Mouse (Mus musculus): ENCODE results near the gene Ppfibp1. TPM values are rescaled to one million over a fixed set of nuclear protein-coding genes. Genes with fewer than 3 reads are reported as not detected.
A peak's percentile ranks its signal among the peaks of the same experiment; 100 is the strongest.

Gene Ppfibp1
- polyA plus RNA-seq (2012; rRNA removed) = 26.5 and 30.6 TPM in 2 replicates

- peak within 1 kb of the TSS; percentile 89 for H3K4me3 ChIP-seq (ENCODE audit: insufficient read depth, low read length)
- H3K4me1 ChIP-seq (ENCODE audit: control insufficient read depth, insufficient read depth, low read length) = no peaks in the 10 kb centered on the region; the same call in none of the 2 replicates
- peak; percentile 52; the same call in 1 of the 2 replicates for TF ChIP-seq POLR2A (IDR thresholded peaks at IDR 0.05; ENCODE audit: extremely low read depth, insufficient read depth, low read length)
- TF ChIP-seq CTCF (IDR thresholded peaks at IDR 0.05; ENCODE audit: extremely low read depth, insufficient read depth, low read length) = no peak
- H3K27ac ChIP-seq (ENCODE audit: insufficient read depth, low read length) = peak within 1 kb of the TSS; percentile 87
Observed at GRCm38 (mm10) chr6:146887958-146888659, at the start of gene Ppfibp1. TSS of gene Ppfibp1 (plus strand) at chr6:146888487.

DNA sequence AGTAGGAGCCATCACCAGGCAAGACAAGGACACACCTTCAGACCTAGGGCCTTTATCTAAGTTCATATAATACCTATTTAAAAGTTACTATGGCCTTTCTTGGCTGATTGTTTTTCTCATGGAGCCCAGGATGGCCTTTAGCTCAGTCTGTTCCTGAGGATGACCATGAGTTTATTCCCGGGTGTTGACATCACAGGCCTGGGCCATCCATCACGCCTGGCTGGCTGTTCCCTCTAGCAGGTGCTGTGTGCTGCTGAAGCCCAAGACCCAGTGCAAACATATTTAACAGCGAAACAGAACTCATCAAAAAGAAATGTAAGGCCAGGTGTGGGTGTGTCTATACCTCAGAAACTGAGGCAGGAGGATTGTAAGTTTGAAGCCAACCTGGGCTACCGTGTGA lies 49.4 kb upstream of the Ppfibp1 start:
- TF ChIP-seq POLR2A (IDR thresholded peaks at IDR 0.05; ENCODE audit: extremely low read depth, insufficient read depth, low read length) (no peak), CTCF (IDR thresholded peaks at IDR 0.05; ENCODE audit: extremely low read depth, insufficient read depth, low read length) (no peak)
- Histone ChIP-seq H3K4me3 (ENCODE audit: insufficient read depth, low read length) (no peak overlapping the region), H3K27ac (ENCODE audit: insufficient read depth, low read length) (no peak overlapping the region), H3K4me1 (ENCODE audit: control insufficient read depth, insufficient read depth, low read length) (peaks cover 3% of the 10 kb centered on the region; the same call in 1 of the 2 replicates)

GRCm38 (mm10) chr6:146844867-146845266 lies 43.4 kb upstream of the Ppfibp1 start:
- Histone ChIP-seq H3K27ac (ENCODE audit: insufficient read depth, low read length) (no peak overlapping the region), H3K4me3 (ENCODE audit: insufficient read depth, low read length) (no peak overlapping the region), H3K4me1 (ENCODE audit: control insufficient read depth, insufficient read depth, low read length) (no peaks in the 10 kb centered on the region)
- TF ChIP-seq CTCF (IDR thresholded peaks at IDR 0.05; ENCODE audit: extremely low read depth, insufficient read depth, low read length) = no peak
- no peak for TF ChIP-seq POLR2A (IDR thresholded peaks at IDR 0.05; ENCODE audit: extremely low read depth, insufficient read depth, low read length)

DNA sequence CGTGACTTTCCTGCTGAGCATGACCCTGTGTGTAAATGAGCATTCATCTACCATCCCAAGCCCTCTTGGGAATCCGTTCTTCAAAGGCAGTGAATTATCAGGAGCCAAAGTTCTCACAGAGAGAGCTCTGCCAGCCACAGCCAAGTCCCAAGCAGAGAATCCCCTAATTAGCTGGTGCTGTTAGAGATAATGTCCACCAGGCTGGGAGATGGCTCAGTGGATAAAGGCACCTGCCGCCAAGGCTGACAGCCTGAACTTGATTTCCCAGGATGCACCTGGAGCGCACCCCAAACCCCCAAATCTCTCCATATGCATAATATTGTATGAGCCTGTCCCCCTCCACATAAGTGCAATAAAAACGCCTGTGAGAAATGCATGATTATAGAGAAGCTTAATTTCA lies 42.9 kb upstream of the Ppfibp1 start:
- TF ChIP-seq POLR2A (IDR thresholded peaks at IDR 0.05; ENCODE audit: extremely low read depth, insufficient read depth, low read length) (no peak), CTCF (IDR thresholded peaks at IDR 0.05; ENCODE audit: extremely low read depth, insufficient read depth, low read length) (no peak)
- no peak overlapping the region for H3K27ac ChIP-seq (ENCODE audit: insufficient read depth, low read length)
- H3K4me3 ChIP-seq (ENCODE audit: insufficient read depth, low read length) = no peak overlapping the region
- no peaks in the 10 kb centered on the region for H3K4me1 ChIP-seq (ENCODE audit: control insufficient read depth, insufficient read depth, low read length)

- H3K4me3 ChIP-seq (ENCODE audit: insufficient read depth, low read length) = no peak overlapping the region
- H3K4me1 ChIP-seq (ENCODE audit: control insufficient read depth, insufficient read depth, low read length) = no peaks in the 10 kb centered on the region
- H3K27ac ChIP-seq (ENCODE audit: insufficient read depth, low read length) = no peak overlapping the region
- TF ChIP-seq POLR2A (IDR thresholded peaks at IDR 0.05; ENCODE audit: extremely low read depth, insufficient read depth, low read length) = no peak
Observed at GRCm38 (mm10) chr6:146845961-146846750, 42.1 kb upstream of the Ppfibp1 start.

DNA sequence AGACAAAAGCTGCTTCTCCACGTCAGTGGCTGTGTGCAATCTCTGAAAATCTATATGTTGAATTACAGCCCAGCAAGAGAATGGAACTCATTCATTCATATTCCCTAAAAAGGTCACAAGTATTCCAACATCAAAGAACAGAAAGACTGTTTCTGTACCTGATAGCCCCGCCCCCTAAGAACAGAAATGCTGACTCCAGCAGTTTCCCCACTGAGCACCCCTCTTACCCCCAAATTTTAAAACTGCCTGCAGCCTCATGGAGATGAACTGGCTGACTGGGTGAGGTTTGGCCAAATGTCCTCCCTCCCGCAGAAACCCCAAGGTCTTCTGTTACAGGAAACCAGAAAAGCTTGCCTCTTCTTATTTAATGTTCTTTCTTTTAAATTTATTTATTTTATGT lies 40.9 kb upstream of the Ppfibp1 start:
- TF ChIP-seq CTCF (IDR thresholded peaks at IDR 0.05; ENCODE audit: extremely low read depth, insufficient read depth, low read length) = no peak
- no peak for TF ChIP-seq POLR2A (IDR thresholded peaks at IDR 0.05; ENCODE audit: extremely low read depth, insufficient read depth, low read length)
- no peak overlapping the region for H3K4me3 ChIP-seq (ENCODE audit: insufficient read depth, low read length)
- H3K27ac ChIP-seq (ENCODE audit: insufficient read depth, low read length) = no peak overlapping the region
- no peaks in the 10 kb centered on the region for H3K4me1 ChIP-seq (ENCODE audit: control insufficient read depth, insufficient read depth, low read length)

- no peaks in the 10 kb centered on the region for H3K4me1 ChIP-seq (ENCODE audit: control insufficient read depth, insufficient read depth, low read length)
- no peak overlapping the region for H3K27ac ChIP-seq (ENCODE audit: insufficient read depth, low read length)
- TF ChIP-seq CTCF (IDR thresholded peaks at IDR 0.05; ENCODE audit: extremely low read depth, insufficient read depth, low read length) (no peak), POLR2A (IDR thresholded peaks at IDR 0.05; ENCODE audit: extremely low read depth, insufficient read depth, low read length) (no peak)
- no peak overlapping the region for H3K4me3 ChIP-seq (ENCODE audit: insufficient read depth, low read length)
Observed at GRCm38 (mm10) chr6:146848281-146848680, 40.0 kb upstream of the Ppfibp1 start.

DNA sequence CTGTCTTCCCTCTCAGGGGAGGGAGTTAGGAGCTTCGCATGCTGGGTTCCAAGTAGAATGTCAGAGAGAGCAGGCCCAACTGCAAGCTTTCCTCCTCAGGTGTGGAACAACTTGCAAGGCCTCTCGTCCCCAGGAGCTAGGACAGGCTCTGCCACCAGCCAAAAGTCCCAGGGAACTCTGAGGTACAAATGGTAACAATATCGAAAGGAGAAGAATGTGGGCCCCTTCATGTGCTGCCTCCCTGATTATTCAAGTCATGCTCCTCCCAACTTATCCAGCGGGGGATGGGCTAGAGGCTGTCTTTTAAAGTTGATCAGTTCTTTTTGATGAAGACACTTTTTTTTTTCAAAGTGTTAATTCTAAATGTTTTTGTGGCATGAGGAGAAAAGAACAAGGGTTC lies 38.2 kb upstream of the Ppfibp1 start, which contains the start of gene Smco2:
Gene Smco2 (plus strand): TSS at position 55 of the 400 bp plus-strand sequence.
- H3K4me3 ChIP-seq (ENCODE audit: insufficient read depth, low read length) = no peak within 1 kb of the TSS
- no peak within 1 kb of the TSS for H3K27ac ChIP-seq (ENCODE audit: insufficient read depth, low read length)
- TF ChIP-seq POLR2A (IDR thresholded peaks at IDR 0.05; ENCODE audit: extremely low read depth, insufficient read depth, low read length) = no peak
- TF ChIP-seq CTCF (IDR thresholded peaks at IDR 0.05; ENCODE audit: extremely low read depth, insufficient read depth, low read length) = no peak

DNA sequence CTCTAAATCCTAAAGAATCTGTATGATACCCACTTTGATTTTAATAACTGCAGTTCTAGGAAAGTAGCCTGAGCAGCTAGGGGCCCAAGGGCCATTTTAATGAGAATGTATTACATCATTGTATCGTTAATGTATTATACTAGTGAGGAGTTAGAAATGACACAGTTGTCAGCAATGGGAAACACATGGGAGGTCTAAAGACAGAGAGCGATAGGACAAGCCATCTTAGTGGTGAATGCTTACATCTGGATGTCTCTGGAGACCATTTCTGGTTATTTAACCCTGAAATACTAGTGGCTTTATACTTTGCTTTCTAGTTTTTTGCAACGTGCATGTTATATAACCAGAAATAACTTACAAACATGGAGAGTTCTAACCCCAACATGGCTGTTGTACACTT lies 36.4 kb upstream of the Ppfibp1 start:
- H3K4me3 ChIP-seq (ENCODE audit: insufficient read depth, low read length) = no peak overlapping the region
- no peaks in the 10 kb centered on the region; the same call in 1 of the 2 replicates for H3K4me1 ChIP-seq (ENCODE audit: control insufficient read depth, insufficient read depth, low read length)
- no peak for TF ChIP-seq POLR2A (IDR thresholded peaks at IDR 0.05; ENCODE audit: extremely low read depth, insufficient read depth, low read length)
- TF ChIP-seq CTCF (IDR thresholded peaks at IDR 0.05; ENCODE audit: extremely low read depth, insufficient read depth, low read length) = no peak
- H3K27ac ChIP-seq (ENCODE audit: insufficient read depth, low read length) = no peak overlapping the region

More for the DNA sequence above, 38.2 kb upstream of the Ppfibp1 start, which contains the start of gene Smco2:
- no peaks in the 10 kb centered on the region for H3K4me1 ChIP-seq (ENCODE audit: control insufficient read depth, insufficient read depth, low read length)

Measured in cortical plate, adult 2 months (tissue).